Mouse (Mus musculus) left cerebral cortex, postnatal 4 days (tissue): Measurements from ENCODE around the gene Gstm7. TPM values are rescaled to one million over a fixed set of nuclear protein-coding genes. Genes with fewer than 3 reads are reported as not detected.
"Not testable (repeated sequence)": the region's sequence is repeated elsewhere in the genome, so short reads cannot be mapped to it uniquely, and the experiment has no call there.

Experiments
- DNase-seq: peaks from one replicate; pipeline ENCODE4 v3.0.0-alpha.2; 2022
- intact Hi-C: fragments of 180-260 bp; cut with DNase I; formaldehyde crosslinking; loops from one replicate; pipeline ENCODE4 v1.15.1; 2025
- total RNA-seq, 2 experiments: library from RNA; stranded (reverse); gene quantifications; 2 replicates each; pipeline ENCODE4 v1.2.3; 2021

Gene Gstm7
- total RNA-seq = 10 to 100 TPM; 29.3 to 29.7 TPM

DNA sequence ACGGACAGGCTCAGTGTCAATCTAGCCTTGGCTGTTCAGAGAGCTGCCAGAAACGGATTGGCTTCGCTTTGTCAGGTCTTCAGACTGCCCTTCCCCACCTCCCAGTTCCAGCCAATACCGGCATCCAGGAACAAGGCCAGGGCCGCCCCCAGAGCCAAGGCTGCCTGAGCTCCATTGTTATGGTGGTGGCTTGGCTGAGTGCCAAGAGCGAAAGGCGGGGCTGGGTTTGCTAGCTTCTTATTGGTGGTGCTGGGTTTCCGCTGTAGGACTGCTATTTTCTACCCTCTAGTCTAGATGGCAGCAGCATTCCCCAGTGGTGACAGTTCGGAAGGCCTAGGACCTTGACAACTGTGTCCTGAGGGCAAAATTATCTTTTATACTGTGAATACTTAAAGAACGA is at the start of gene Gstm7:
Gstm7 (minus strand) TSS at position 148 of the 400 bp plus-strand sequence.
- intact Hi-C loops = no loop called here
- peak; percentile 100 for DNase-seq

DNA sequence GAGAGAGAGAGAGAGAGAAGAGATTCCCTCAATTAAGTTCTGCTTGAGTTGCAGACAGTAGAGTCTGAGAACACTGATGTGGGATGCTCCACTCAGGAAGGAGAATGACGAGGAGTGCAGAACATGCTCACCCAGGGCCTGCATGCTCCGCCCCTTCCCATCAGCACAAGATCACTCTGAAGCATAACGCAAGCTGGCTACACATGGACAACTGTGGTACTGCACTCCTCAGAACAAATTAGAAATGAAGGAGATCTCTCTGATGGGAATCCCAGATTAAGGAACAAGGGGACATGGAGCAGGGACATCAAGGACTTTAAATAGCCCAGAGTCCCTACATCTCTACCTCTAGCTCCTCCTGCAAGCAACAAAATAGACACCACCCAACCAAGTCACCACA is 49.6 kb upstream of the Gstm7 start:
- intact Hi-C loops = no loop called here

DNA sequence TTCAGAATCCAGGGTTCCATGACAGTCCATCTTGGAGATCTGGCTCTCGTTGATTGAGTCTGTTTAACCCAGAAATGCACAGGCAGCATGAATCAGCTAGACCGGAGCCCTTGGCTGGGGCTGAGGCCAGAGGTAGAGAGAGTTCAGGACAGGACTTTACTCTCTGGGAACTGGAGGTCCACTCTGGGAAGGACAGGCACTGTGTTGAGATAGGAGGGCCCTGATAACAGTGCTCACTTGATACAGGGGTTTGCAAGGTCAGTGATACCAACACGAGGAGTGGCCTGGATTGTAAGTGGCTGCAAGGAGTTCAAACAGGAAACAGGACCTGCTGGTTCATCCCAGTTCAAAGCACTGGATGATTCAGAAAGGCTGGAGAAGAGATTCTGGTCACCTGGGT is 46.1 kb upstream of the Gstm7 start:
- intact Hi-C loops = no loop called here

More for the DNA sequence above, 49.6 kb upstream of the Gstm7 start:
- no peak for DNase-seq

DNA sequence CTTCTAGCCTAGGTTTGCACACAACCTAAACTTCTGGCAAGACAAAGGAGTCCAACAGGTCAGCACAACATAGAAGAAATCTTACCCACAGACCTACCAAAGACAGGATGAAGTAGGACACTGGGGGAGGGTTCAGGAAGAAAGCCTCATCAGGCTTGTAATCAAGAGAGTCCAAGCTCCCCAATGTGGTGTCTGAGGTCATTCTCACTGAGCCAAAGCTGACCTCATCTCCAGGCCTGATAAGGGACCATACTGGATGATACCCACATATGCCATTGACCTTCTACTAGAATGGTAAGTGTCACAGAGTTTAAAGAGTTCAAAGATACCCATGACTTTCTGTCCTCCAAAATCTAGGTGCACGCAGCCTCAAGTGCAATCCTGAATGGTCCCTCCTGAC is 42.6 kb upstream of the Gstm7 start:
- DNase-seq = no peak

More for the DNA sequence above, 46.1 kb upstream of the Gstm7 start:
- no peak for DNase-seq

DNA sequence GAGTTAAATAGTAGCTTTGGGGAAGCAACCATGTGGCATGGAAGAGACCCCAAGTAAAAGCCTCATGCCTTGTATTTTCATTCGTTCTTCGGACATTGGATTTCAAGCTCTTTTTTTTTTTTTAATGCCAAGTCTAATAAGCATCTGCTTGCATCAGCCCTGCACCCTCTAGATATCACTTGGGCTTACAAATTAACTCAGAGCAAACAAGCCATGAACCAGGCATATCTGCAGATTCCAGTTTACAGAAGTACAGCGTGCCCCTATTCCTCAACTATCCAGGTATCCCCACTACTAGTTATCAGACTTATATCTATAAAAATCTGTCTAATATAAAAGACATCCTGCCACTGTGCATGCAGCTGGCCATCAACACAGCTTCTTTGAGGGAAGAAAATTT is 40.5 kb upstream of the Gstm7 start:
- no peak for DNase-seq
- intact Hi-C loops = no loop called here

More for the DNA sequence above, 42.6 kb upstream of the Gstm7 start:
- intact Hi-C loops = no loop called here

DNA sequence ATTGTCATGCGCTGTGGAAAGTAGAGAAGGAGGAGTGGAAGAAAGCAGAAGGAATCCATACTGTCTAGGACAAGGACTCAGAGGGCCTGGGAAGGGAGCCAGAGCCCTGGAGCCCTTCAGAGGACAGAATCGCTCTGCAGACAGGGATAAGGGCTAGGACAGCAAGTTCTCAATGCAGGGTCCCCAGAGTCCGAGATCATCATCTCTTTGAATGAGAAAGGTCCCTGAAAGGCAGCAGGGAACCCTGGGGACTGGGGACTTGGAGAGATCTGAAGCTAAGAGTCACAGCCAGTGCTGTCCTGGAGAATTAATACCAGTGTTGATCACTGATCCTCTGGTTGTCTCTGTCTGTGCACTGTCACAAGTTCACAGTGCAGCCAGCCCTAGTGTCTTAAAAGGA is 39.5 kb upstream of the Gstm7 start:
- DNase-seq, intact Hi-C loops: not testable (repeated sequence)

DNA sequence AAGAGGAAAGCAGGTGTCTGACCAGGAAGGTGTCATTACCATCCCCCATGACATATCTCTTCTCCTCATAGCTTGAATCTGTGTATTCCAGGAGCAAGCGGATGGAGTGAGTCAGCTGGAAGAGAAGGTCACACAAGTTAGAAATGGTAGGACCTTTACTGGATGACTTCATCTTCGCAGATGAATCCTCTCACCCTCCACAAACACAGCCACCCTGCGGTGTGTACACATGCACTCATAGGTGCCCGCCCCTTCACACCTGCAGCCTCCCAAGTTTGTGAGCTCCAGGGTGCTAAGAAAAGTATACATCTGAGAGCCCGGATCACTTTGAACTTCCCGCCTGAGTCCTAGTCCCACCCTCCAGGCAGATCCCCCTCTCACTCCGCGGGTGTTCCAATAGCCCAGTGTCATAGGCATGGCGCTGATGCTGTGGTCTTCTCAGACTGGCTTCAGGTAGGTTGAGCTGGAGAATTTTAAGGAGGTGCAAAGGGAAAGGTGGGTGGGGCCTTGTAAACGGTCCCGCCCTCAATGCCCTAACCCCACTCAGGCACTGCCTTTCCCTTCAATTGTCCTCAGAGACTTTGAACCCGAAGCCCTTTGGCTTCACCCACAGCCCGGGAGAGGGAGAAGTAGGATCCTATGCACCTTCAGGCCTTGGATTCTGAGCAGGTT is 37.2 kb upstream of the Gstm7 start, which contains the start of gene Gstm3:
Gstm3 (minus strand) TSS at position 560 of the 672 bp plus-strand sequence.
- DNase-seq = no peak
- intact Hi-C loops = no loop called here

DNA sequence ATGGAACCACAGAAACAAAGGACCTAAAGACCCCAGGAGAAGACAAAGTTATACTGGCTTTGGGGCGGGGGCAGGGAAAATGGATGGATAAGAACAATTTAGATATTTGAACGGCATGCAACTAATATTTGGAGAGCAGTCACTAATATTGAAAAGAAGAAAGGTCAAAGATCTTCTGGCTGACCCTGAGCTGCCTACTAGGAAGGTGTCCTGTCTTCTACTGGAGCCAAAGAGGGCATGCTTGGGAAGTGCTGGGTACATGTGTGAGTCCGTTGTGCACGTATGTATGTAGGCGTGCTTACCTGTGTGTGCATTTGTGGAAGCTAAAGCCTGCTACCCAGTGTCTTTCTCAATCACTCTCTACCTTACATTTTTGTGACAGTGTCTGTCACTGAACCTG is 35.0 kb upstream of the Gstm7 start:
- intact Hi-C loops = no loop called here
- DNase-seq = no peak

DNA sequence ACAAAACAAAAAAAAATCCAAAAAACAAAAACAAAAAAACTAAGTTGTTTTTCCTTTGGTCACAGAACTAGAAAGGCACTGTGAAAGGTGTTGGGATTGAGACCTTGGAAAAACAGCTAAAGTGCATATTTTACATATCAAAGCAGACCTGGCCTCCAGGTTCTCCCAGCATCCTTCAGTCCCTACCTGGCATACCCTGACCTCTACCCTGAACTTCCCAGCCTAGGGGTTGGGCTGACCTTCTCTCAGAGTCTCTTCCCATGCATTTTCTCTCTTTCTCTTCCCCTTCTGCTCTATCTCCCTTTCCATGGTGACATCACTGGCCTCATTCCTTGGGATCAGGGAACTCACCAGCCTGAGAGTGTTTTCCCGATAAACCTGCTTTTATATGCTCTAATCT is 34.0 kb upstream of the Gstm7 start:
- DNase-seq = no peak
- intact Hi-C loops = no loop called here

DNA sequence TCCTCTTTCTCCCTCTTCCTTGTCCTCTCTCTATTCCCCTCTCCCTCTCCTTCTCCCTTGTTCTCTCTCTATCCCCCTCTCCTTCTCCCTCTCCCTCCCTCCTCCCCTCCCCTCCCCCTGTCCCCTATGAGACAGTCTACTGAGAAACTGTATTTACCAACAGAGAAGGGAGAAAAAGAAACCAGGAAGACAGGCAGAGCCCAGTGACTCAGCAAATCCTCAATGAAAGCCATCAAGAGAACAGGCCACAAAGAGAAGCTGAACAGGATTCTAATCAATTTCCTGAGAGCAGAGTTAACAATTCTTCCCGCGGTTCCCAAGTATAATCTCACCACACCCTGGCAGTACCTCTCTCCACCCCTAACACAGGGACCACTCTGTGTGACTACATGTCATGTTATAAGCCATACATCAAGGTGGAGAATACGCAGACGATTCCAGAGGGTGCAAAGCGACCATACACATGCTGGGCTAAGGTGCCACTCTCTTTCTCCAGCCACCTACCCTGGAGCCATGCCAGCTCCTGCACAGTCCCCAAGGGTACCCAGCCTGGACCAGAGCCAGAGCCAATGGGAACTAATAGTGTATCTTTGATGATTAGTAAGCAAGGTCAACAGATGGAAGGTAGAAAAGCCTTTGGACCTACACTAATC is 33.2 kb upstream of the Gstm7 start:
- intact Hi-C loops = no loop called here
- DNase-seq = no peak

DNA sequence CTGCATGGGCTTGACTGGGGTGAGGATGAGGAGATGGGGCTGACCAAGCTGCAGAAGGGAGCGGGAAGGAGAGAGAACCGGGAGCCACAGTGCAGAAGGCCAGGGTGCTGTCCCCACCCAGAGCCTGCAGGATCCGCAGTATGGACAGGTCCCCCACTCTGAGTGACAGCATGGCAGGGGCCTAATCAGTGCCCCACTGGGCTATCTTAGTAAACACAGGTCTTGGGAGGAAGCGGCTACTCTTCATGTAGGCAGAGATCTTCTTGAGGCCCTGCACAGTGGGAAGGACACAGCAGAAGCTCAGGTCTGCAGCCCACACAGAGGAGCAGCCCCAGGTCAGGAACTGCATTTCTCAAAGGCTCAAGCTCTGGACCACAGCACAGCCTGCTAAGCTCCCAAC is 32.4 kb upstream of the Gstm7 start:
- no peak for DNase-seq
- intact Hi-C loops = no loop called here

DNA sequence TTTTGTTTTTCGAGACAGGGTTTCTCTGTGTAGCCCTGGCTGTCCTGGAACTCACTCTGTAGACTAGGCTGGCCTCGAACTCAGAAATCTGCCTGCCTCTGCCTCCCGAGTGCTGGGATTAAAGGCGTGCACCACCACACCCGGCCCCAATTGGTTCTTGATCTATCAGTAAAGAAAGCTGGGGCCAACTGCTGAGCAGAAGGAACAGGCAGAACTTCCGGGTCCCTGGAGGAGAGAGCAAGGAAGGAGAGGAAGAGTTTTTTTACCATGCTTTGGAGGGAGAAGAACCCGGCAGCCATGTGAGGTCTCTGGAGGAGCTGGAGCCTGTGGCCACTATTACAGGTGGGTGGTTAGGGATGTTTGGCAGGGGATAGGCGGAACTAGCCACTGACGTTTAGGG is 23.6 kb upstream of the Gstm7 start:
- DNase-seq, intact Hi-C loops: not testable (repeated sequence)

DNA sequence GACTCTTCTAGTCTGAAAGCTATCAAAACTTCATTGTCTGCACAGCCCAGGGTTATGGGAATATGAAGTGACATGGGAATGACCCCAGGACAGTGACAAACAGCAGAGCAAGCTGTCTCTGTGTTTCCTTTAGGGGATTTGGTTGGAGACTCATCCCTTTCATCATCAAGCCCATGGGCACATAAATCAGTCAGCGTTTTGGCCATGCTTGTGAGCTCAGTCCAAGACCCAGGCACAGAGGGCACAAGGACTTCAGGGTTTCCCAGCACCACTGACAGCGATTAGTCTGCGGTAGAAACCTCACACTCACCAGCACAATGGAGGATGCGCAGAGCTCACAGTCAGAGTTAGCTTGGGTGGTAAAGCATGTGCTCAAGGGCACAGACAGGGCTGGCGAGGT is 22.3 kb upstream of the Gstm7 start:
- intact Hi-C loops = no loop called here
- no peak for DNase-seq

DNA sequence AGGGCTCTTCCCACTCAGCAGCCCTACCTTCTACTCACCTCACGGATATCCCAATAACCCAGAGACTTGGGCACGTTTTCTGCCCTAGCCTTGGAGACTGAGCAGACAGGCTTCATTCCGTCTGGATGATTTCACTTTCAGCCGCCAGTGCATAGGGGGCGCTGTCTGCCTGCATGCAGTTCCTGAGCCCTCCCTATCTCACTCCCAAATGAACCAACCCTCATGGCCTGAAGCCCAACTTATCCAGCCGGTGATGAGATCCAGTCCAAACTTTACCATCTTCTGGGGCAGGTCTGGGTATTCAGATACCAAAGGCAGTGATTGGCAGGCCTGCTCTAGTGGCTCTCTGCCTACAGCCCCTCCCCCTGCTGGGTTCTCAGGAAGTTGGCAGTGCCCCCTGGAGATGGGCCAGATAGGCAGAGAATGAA is 21.7 kb upstream of the Gstm7 start:
- peak; percentile 88 for DNase-seq
- intact Hi-C loops = no loop called here

DNA sequence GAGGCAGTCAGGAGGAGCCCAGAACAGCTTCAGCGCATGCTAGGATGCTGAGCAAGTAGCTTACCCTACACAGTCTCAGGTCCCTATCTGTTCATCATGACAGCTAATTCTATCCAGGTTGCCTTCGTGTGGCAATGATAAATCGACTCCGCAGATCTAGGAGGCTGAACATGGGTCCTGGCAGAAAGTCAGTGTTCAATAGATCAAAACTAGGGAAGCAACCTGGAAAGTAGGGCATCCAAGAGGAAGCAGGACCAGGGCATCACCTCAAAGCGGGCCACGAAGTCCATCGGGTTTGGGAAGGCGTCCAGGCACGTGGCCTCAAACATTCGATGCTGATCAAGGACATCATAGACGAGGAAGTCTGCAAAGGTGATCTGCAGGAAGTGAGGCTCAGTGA is 18.9 kb upstream of the Gstm7 start:
- no peak for DNase-seq

DNA sequence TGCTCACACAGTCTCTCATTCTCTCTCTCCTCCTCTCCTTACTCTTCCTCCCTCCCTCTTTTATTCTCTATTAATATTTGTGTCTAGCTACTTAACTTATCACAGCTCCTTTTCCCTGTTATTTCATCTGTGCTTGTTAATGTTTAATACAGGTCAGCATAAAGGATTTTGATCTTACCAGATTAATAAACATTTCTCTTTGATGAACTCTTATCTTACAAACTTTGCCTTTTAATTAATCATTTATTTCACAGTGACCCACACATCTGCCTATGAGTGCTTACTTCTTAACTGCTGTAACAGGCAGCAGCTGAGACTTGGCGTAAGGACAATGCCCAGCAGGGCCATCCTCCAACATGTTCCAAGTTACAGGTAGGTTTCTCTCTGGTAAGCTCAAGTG is 17.8 kb upstream of the Gstm7 start:
- intact Hi-C loops, DNase-seq: not testable (repeated sequence)

More for the DNA sequence above, 18.9 kb upstream of the Gstm7 start:
- intact Hi-C loops = no loop called here

DNA sequence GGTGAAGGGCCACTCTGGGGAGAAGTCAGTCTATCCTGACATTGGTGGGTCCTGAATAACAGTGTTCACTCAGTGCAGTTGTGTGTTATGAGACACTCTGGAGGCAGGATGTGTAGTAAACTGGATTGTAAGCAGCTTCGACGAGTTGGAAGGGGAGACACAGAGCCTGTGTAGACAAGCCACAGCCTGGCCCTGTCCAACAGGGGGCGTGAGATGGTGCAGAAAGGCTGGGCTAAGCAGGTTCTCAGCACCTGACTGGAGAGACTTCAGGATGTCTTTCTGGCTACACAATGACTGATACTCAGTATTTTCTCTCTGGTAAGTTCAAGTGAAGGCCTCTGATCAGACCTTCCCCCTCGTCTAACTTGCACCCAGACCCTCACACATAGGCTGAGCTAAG is 14.1 kb upstream of the Gstm7 start:
- intact Hi-C loops = no loop called here
- no peak for DNase-seq

DNA sequence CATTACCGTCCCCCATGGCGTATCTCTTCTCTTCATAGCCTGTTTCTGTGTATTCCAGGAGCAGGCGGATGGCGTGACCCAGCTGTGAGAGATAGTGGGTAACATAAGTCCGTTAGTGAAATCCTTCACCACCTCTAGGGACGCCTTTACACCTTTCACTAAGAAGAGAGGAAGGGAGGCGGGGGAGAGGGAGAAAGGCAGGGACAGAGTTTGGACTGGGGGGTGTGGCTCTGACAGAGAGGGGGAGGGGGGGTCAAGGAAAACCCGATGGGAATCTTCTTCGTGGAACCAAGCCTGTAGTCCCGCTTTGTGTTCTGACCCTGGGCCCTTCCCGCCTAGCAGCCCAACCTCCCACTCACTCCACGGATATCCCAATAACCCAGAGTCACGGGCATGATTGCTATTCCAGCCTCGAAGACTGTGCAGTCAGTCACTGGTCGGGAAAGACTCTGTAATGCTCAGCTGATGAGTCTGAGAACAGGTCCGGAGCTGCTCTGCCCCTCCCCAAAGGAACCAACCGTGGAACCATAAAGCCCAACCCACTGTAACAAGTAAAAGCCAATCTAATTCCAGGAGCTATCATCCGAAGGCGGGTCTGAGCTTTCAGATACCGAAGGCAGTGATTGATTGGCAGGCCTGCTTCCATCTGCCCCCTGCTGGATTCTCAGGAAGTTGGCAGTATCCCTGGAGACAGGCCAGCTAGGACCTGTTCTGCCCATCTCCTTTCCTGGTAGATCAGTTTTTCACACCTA is 11.8 kb upstream of the Gstm7 start, which contains the start of gene Gstm6:
Gstm6 (minus strand) TSS at position 511 of the 752 bp plus-strand sequence.
- peak; percentile 32 for DNase-seq
- intact Hi-C loops = no loop called here

DNA sequence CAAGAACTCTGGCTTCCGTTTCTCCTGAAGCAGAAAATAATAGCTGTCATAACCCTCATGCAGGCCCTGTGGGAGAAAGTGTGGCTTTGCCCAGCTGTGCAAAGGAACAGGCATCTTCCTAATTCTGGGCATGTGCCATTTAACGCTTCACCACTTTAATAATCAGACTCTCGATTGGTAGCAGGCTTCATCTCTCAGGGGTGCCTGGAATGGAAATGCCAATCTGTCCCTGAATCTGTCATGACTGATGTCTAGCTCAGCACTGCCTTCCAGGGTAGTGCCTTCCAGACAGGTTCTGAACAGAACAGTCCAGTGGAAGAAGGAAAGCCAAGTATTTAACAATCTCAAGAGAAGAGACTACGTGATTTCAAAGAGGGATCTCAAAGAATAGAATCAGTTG is 9.6 kb upstream of the Gstm7 start:
- DNase-seq = peak; percentile 30
- intact Hi-C loops = no loop called here

DNA sequence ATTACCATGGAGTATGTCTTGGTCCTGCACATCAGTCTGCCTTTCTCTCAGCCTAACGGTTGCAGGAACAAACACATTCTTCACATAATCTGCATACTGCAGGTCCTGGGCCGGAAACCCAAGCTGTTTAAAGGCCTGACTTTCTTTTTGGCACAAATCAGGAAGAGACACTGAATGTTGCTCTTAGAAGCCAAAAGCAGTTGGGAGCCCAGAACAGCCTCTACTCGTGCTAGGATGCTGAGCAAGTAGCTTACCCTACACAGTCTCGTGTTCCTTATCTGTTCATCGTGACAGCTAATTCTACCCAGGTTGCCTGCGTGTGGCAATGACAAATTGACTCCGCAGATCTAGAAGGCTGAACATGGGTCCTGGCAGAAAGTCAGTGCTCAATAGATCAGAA is 8.9 kb upstream of the Gstm7 start:
- intact Hi-C loops = no loop called here
- no peak for DNase-seq

DNA sequence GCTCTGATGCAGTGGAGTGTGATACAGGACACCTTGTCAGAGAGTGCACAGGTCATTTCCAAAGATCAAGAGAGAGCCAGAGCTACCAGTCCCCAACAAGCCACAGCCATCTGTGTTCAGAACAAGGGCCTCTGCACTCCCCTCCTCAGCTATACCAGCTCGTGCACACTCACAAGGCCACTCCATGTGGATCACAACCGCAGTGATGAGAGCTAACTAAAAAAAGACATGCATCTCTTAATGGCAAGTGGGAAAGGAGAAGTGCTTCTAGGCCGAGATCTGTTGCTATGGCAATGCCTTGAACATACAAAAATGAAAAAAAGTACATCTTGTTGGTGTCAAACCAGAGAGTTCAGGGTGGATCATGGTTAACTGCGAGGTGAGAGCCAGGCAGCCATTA is 8.2 kb upstream of the Gstm7 start:
- no peak for DNase-seq
- intact Hi-C loops = no loop called here

DNA sequence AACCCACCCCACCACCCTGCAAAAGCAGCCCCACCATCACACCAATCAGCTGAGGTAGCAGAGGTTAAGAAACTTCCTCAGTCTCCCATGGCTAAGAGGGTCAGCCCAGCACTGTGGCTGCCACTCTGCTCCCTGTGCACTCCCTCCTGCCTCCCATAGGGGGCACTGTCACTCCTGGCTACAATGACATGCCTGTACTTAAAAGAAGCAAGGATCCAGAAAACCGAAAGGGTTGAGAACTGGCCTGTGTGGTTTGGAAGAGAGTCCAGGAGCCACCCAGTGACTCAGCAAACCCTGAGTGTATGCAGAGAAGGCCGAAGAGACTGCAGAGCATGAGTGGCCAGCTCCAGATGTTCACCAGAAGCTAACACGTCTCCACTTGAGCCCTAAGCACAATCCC is 7.8 kb upstream of the Gstm7 start:
- intact Hi-C loops = no loop called here

More for the DNA sequence above, 7.8 kb upstream of the Gstm7 start:
- peak; percentile 39 for DNase-seq
